Mouse (Mus musculus): ENCODE data around the gene Jag1.

DNA sequence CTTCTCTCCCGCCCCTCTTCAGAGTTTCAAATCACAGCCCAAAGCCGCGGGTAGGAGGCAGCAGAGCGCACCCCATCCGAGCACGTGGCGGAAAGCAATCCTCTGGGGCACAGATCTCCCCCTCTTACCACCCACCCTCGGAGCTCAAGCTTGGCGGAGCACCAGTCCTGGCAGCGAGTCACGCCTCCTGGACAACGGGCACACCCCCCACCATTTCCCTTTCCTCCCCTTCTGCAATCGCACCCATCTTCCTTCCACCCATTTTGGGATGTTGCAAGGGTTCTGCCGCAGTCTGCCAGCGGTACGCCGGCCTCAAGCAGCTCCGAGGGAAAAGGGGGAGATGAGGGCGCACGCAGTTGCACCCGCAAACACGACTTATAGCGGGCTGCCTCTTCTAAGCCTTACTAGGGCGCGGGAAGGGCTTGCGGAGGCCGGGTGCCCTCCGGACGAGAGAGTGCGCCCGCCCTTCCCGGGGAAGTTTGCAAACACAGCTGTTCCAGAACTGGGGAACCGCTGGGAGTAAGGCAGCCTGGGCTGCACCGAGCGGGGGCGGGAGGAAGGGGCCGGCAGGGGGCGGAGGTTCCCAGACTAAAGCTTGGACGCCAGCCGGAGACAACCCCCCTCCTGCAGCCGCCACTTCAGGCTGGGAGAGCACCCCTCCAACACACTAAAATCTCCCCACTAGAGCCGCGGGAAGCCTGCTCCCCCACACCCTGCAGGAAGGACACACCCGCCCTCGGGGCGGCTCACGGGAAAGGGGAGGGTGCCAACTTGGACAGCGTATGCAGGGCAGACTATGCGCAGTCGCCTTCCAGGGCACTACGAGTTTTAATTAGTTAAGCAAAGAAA is 2.0 kb downstream of the Jag1 start:
- TF ChIP-seq SIN3A (IDR thresholded peaks at IDR 0.05; ENCODE audit: low read length) (no peak), HCFC1 (IDR thresholded peaks at IDR 0.05; ENCODE audit: low read depth, low read length) (no peak), CTCF (conservative IDR thresholded peaks at IDR 0.05 in 1 of 2, IDR thresholded peaks at IDR 0.05 in 1 of 2; ENCODE audit: low read depth in 2 of 2, low read length in 2 of 2) (no peak), E2F4 (IDR thresholded peaks at IDR 0.05; ENCODE audit: insufficient replicate concordance, low read depth, low read length) (no peak), MAX (IDR thresholded peaks at IDR 0.05; ENCODE audit: low read length) (no peak), POLR2A (IDR thresholded peaks at IDR 0.05; ENCODE audit: low read depth, low read length) (no peak), CHD1 (IDR thresholded peaks at IDR 0.05; ENCODE audit: low read depth, low read length) (no peak), TCF12 (IDR thresholded peaks at IDR 0.05; ENCODE audit: low read depth, low read length) (no peak), USF2 (conservative IDR thresholded peaks at IDR 0.05; ENCODE audit: low read depth, low read length) (no peak), ZC3H11A (IDR thresholded peaks at IDR 0.05; ENCODE audit: low read depth, low read length) (no peak), EP300 (IDR thresholded peaks at IDR 0.05; ENCODE audit: low read length) (no peak), MYC (IDR thresholded peaks at IDR 0.05; ENCODE audit: low read depth, low read length) (no peak)

Data from CH12.LX (cell line).